Mouse (Mus musculus) mature B cell (primary cell): Measurements from ENCODE around the gene Garem2.
"Not testable (repeated sequence)": the region's sequence is repeated elsewhere in the genome, so short reads cannot be mapped to it uniquely, and the experiment has no call there.

Experiments used
- in situ Hi-C: fragments of 300-500 bp; cut with MboI; formaldehyde crosslinking; loops from 2 replicates; pipeline ENCODE4 v1.14.3; 2019

Gene Garem2

DNA sequence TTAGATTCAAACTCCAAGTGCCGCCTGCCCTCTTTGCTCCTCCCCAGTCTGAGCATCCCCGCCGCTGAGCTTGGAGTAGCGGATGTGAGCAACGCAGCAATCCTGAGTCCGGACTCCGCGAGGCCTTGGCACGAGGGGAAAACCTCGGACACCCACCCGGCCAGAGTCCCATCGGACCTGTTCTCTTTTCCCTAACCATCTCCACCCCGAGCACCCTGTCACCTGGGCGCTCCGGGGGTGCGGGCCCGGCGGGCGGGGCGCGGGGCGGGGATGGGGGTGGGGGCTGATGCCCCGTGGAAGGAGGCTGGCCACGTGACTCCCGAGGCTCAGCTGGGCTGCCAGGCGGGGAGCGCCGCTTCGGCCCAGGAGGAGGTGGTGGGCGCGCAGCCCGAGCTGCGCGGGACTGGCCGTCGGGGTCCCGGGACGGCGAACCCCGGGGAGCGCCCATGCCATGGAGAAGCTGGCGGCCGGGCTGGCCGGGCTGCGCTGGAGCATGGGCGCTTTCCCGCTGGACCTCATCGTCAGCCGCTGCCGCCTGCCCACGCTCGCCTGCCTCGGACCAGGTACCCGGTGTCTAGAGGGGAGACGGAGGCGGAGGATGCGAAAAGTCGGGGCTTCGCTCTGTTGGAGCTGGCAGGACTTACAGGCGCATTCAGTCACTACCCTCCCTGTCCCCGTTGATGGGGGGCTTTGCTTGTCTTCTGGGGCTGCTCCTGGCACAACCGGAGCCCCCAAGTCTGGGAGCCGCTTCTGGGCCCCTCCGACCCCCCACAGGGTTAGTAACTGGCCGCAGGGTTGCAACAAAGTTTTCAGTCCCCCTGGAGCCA is at the start of gene Garem2:
Gene Garem2 (plus strand): TSS at position 321 of the 827 bp plus-strand sequence.
- in situ Hi-C loops, result no loop called here

DNA sequence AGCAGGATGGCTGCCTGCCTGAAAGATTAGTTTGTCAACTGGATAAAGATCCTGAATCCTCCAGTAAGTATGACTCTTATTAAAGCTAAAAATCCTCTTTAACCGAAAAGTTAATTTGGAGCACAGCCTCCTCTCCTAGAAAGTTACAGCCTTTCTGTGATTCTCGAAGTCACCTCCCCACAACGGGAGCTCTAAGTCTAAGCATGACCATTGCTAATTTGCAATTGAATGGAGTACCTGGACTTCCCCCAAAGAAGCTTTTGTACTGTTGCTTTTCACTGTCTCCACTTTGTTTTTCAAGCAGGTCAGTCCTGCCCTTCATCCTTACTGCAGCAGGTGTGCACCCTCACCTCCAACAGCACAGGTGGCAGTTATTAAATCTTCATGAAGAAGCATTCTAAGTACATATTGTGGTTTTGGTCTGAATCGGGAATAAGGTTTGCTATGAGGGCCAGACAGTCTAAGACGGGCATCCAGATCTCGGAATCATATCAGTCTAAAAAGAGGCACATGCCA is 46.7 kb upstream of the Garem2 start:
- in situ Hi-C loops, result no loop called here

DNA sequence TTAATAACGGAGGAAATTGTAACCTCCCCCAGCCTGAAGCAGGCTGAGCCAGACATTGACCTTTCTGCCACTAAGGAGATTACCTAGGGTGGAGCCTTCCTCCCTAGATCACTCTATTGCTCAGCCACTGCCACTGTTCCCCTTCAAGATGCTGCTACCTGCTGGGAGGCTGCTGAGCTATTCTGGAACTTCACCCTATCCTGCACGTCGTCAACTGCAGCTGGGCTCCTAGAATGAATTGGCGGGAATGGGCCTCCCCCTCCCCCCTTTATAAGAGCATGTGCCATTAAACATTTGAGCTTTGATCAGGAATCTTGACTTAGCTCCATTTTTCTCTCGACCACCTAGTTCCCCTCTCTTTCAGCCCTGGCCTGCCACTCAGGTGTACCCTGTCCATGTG is 45.4 kb upstream of the Garem2 start:
- in situ Hi-C loops, result not testable (repeated sequence)

DNA sequence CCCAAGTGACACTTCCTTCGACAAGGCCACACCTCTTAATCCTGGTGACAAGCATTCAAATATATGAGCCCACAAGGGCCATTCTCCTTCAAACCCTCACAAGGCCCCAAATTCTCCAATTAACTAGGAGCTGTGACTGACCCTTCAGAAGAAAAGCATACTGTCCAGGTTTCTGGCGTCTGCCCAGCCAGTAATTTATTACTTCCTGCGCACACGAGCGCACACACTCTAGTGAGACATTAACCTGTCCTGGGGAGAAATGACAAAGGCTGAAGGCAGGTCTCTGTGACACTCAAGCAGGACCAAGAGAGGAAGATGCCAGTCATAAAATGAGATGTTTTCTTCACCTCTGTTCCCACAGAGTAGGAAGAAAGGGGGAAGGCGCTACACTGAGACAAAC is 37.2 kb upstream of the Garem2 start:
- in situ Hi-C loops, result no loop called here

DNA sequence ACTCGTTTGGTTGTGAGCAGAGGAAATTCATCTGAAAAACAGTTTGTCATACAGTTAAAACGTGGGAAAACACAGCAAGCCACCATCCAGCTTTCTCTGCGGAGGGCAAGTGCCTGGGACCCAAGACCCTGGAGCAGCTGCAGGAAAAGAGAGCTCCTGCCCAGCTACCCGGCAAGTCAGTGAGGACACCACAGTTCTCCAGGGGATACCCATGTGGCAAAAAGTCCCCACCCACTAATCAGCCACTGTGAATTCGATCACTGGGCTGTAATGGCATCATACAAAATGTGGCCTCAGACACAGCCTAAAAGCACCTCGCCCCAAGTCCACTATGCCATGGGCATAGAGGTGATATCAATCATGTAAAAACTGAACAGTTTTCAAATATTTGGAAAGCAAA is 33.3 kb upstream of the Garem2 start:
- in situ Hi-C loops, result no loop called here

DNA sequence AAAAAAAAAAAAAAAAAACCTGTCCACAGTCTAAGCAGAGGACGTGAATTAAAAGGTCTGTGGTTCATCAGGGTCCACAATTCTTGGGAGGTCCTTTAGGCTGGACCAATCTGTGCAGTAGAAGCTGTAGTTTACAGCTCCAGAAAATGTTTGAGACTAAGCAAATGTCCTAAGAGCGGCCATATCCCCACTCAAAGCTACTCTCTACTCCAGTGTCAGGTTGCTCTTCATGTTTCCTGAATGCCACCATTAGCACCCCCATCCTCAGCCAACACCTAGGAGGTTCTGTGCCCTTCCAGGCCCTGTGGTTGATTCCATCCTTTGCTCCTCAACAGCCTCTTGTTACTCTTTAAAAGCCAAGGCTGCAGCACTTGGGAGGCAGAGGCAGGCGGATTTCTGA is 32.6 kb upstream of the Garem2 start:
- in situ Hi-C loops, result no loop called here

DNA sequence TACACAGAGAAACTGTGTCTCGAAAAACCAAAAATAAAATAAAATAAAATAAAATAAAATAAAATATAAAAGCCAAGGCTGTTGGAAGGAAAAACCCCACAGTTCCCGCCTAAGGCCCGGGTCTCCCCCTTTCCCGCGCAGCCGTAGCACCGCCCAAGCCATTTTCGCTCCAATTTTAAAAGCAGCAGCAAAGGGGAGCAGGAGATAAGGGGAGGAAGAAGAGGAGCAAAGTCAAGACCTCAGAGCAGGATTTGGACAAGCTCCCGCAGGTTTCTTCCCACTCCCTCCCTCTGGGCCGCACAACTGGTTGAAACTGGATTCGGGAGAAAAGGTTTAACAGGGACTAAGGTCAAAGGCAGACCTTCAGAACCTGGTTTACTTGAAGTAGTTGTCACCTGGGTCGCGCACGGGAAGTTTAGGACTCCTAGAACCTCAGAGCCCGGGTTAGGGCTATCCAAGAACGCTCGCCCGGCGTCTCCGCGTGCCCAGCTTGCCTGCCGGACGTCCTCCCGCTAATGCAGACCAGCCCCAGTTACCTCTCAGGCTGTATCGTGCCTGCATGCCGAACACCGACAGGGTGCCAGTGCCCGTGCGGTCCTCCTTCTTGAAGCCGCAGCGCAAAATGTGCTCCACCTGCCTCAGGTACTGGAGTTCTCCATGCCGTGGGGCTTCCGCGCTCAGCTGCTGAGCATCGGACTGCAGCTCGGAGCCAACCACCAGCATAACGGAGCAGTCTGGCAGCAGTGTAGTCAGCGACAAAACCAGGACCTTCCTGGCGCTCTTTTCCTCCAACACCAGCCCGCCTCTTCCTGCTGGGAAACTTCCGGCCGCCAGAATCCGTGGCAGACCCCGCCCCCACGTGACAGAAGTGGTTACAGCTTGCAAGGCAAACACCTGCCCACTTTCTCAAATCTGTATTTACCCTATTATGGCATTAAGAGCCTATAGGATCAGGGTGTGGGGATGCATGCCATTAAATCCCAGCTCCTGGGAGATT is 31.8 kb upstream of the Garem2 start, which contains the start of gene Tyms:
Gene Tyms (minus strand): TSS at position 793 of the 997 bp plus-strand sequence.
- in situ Hi-C loops, result no loop called here

- in situ Hi-C loops, result no loop called here
These were observed 12.3 kb upstream of the Garem2 start for GRCm38 (mm10) chr5:30092701-30093100.

DNA sequence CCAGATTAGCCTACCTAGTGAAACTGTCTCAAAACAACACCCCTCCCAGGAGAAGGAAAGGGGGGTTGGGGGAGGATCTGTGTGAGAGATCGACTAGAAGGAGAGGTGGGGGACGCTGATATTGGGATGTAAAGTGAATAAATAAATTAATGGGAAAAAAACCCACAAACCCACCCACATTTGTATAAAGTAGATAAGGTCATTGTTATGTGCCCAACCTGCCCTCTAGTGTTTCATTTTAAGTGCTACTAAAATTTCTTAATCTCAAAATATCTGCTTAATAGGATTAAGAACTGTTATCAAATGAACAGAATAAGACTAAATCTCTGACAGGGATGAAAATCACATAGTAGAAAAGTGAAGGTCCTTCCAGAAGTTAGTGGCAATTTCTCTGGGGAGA is 10.6 kb upstream of the Garem2 start:
- in situ Hi-C loops, result no loop called here

- in situ Hi-C loops, result no loop called here
These were observed 9.2 kb upstream of the Garem2 start for GRCm38 (mm10) chr5:30095731-30096130.

DNA sequence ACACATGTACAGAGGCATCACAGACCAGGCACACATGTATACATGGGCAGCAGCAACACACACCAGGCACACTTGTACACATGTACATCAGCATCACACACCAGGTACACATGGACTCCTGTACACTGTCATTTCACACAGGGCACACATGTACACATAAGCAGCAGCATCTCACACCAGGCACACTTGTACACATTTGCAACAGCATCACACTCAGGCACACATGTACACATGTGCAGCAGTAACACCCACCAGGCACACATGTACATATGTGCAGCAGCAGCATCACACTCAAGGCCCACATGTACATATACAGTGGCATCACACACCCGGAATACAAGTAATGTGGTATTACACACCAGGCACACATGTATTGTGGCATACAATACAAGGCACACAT is 6.7 kb upstream of the Garem2 start:
- in situ Hi-C loops, result no loop called here

DNA sequence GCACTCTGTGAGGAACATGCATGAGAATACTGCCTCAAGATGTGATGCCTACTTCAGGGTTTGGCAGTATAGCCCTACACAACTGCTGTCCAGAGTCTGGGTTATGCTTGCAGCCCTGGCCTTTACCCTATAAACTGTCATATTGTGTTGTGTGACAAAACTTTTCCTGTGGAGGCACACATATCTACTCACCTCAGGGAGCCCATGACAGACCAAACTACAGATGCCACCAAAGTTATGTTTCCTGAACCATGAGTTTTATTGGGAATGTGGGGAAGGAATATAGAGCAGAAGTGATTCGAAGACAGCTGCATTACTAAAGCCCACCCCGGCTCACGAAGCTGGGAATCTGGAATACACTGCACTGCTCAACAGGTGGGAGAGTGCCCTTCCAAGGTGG is 1.6 kb upstream of the Garem2 start:
- in situ Hi-C loops, result no loop called here

DNA sequence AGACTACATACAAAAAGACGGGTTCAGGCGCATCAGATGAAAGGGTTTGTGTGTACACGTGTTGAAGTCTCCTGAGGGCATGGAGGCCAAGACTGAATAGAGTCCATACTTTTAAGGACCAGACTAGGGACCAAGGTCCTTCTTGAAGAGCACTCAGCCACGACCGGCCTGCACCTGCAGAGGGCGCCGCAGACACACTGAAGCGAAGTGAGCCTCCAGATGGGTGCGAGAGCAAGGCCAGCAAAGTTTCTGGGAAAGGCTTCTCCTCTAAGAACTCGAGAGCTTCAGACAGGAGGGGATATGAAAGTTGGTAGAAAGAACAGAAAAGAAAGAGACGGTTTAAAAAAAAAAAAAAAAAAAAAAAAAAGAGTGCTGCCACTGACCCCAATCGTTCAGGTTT is 622 bp upstream of the Garem2 start:
- in situ Hi-C loops, result no loop called here

GRCm38 (mm10) chr5:30105668-30106300 is 823 bp downstream of the Garem2 start, which contains the start of gene 3110082J24Rik:
TSS of gene 3110082J24Rik (minus strand) at chr5:30106086.
- in situ Hi-C loops, result no loop called here

DNA sequence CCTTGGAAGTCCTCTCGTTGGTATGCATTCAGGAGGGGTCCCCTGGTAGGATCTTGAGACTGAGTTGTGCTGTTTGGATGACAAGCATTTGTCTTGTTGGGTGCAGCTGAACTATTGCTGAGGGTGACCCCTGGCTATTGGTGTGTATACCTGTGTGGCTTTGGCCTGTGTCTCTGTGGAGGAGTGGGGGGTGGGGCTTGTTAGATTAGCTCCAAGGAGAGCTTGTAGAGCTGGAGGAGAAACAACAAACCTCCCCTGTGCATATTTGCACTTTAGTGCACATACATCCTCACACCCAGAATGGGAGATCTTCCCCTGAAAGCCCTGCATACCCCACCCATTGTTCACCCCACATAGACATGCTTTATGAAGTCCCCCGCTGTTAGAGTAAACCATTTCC is 1.8 kb downstream of the Garem2 start:
- in situ Hi-C loops, result no loop called here

DNA sequence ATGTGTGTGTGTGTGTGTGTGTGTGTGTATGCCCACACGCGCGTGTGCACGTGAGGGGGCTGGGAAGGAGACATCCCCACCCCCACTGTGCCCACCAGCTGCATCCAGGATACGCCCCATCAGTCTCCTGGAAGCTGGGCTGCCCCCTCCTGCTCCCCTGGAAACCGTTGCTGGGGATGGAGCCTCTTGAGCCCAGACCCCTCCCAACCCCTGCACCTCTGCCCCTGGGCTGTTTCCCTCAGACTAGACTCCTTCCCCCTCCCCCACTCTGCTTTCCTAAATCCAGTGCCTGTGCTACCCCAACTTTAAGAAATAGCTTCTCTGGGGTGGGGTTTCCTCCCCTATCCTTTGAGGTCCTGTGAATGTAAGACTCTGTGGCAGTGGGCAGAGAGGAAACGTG is 2.2 kb downstream of the Garem2 start:
- in situ Hi-C loops, result no loop called here

DNA sequence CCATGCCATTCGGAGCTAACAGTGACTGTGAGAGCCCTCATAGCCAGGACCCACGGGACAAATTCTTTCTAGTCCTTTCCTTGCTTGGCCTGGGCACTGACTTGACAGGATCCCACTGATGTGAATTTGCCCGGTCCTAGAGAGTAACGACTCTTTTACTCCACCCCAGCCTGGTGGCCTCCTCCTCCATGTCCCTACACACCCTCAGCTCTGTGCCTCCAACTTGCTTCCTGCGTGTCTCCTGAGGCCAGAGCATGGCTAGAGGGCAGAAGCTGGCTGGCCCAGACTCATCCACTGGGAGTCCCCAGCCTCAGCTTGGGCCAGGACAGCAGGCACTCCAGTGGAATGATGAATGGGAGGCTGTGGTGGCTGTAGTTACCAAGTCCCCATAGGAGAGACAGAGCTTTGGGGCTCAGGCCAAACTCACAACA is 2.7 kb downstream of the Garem2 start:
- in situ Hi-C loops, result no loop called here

DNA sequence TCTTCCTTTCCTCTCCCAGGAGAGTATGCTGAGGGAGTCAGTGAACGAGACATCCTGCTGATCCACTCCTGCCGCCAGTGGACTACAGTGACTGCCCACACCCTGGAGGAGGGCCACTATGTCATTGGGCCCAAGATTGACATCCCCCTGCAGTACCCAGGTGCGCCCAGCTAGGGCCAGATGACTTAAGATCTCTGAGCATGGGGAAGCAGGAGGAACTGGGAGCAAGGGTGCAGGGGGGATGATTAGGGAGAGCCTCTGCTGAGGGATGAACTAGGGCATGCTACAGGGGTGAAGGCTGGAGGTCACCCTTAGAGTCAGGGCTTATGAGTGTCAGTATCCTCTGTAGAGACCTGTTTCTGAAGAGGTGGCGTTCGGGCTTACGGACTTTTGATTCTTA is 3.3 kb downstream of the Garem2 start:
- in situ Hi-C loops, result no loop called here

DNA sequence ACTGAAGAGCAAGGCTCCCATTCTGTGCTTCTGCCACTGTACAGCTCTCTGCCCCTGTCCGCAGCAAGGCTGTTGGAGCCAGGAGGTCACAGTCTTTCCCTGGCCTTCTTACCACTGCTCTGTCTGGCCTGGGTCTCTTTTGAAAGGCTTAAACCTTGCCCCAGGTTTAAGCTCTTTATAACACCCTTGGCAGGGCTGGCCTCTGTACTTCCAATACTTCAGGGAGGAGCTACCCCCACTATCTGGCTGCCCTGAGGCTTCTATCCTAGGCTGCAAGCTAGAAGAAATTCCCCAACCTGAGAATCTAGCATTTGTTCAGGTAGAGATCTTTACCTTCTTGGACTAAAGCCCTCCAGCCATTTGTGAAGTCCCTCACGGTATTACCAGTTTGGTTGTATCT is 4.9 kb downstream of the Garem2 start:
- in situ Hi-C loops, result no loop called here

GRCm38 (mm10) chr5:30110371-30111060 is 5.6 kb downstream of the Garem2 start:
- in situ Hi-C loops, result no loop called here

- in situ Hi-C loops, result no loop called here
These were observed 6.2 kb downstream of the Garem2 start for GRCm38 (mm10) chr5:30111126-30111525.
